Mouse (Mus musculus): ENCODE data around the gene Ing5.

DNA sequence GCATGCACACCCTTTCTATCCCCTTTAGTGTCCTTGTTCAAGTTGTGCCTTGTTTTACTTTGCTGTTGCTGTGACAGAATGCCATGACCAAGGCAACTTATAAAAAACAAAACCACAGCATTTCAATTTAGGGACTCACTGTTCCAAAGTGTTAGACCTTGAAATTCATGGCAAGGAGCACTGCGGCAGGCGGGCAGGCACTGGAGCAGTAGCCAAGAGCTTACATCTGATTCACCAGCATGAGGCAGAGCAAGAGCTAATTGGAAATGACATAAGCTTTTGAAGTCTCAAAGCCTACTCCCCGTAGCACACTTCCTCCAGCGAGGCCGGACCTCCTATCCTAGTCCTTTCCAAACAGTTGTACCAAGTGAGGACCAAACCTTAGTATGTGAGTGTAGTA lies 27.1 kb upstream of the Ing5 start:
- no peak for TF ChIP-seq POLR2A (IDR thresholded peaks at IDR 0.05; ENCODE audit: low read depth, low read length)
- no peak for TF ChIP-seq CTCF (IDR thresholded peaks at IDR 0.05; ENCODE audit: extremely low read depth, insufficient read length, insufficient replicate concordance, low read depth, low read length)
